Mouse (Mus musculus): Measurements from ENCODE around the gene Parp8. TPM values are rescaled to one million over a fixed set of nuclear protein-coding genes. Genes with fewer than 3 reads are reported as not detected.

Parp8 gene
- polyA plus RNA-seq, 1 experiment from 2014 or later: 16.2 TPM

- Histone ChIP-seq H3K4me3 (ENCODE audit: inconsistent target) (no peak overlapping the region), H3K36me3 (ENCODE audit: inconsistent target) (no peaks in the 10 kb centered on the region; the same call in 1 of the 2 replicates), H3K79me2 (ENCODE audit: inconsistent target) (peaks cover 87% of the 10 kb centered on the region), H3K27ac (no peak overlapping the region)
- 98% methylated on average over 3 of the region's 3 CpGs for WGBS (ENCODE audit: missing documents)
Measured at GRCm38 (mm10) chr13:117000493-117000892, 24.8 kb downstream of the Parp8 start.

GRCm38 (mm10) chr13:116991560-116991959 lies 33.8 kb downstream of the Parp8 start:
- 83% methylated on average over 7 of the region's 7 CpGs for WGBS (ENCODE audit: missing documents)
- no peaks in the 10 kb centered on the region for H3K36me3 ChIP-seq (ENCODE audit: inconsistent target)
- H3K79me2 ChIP-seq (ENCODE audit: inconsistent target): peaks cover 84% of the 10 kb centered on the region; the same call in 1 of the 2 replicates
- H3K27ac ChIP-seq: no peak overlapping the region
- H3K4me3 ChIP-seq (ENCODE audit: inconsistent target): no peak overlapping the region

GRCm38 (mm10) chr13:116990327-116990726 lies 35.0 kb downstream of the Parp8 start:
- Histone ChIP-seq H3K36me3 (ENCODE audit: inconsistent target) (no peaks in the 10 kb centered on the region), H3K27ac (no peak overlapping the region), H3K4me3 (ENCODE audit: inconsistent target) (no peak overlapping the region), H3K79me2 (ENCODE audit: inconsistent target) (peaks cover 91% of the 10 kb centered on the region)
- WGBS (ENCODE audit: missing documents): 84% methylated on average over 4 of the region's 4 CpGs

- no peaks in the 10 kb centered on the region for H3K36me3 ChIP-seq (ENCODE audit: inconsistent target)
- H3K27ac ChIP-seq: no peak overlapping the region
- WGBS (ENCODE audit: missing documents): 94% methylated on average over 2 of the region's 2 CpGs
- peaks cover 86% of the 10 kb centered on the region for H3K79me2 ChIP-seq (ENCODE audit: inconsistent target)
- no peak overlapping the region for H3K4me3 ChIP-seq (ENCODE audit: inconsistent target)
Measured at GRCm38 (mm10) chr13:116988706-116989105, 36.6 kb downstream of the Parp8 start.

- Histone ChIP-seq H3K36me3 (ENCODE audit: inconsistent target) (no peaks in the 10 kb centered on the region), H3K79me2 (ENCODE audit: inconsistent target) (peaks cover 86% of the 10 kb centered on the region), H3K4me3 (ENCODE audit: inconsistent target) (no peak overlapping the region), H3K27ac (no peak overlapping the region)
- 91% methylated on average over 7 of the region's 7 CpGs for WGBS (ENCODE audit: missing documents)
Measured at GRCm38 (mm10) chr13:116988208-116988607, 37.1 kb downstream of the Parp8 start.

GRCm38 (mm10) chr13:116987284-116987683 lies 38.1 kb downstream of the Parp8 start:
- H3K36me3 ChIP-seq (ENCODE audit: inconsistent target): no peaks in the 10 kb centered on the region
- H3K79me2 ChIP-seq (ENCODE audit: inconsistent target): peaks cover 86% of the 10 kb centered on the region
- no peak overlapping the region for H3K4me3 ChIP-seq (ENCODE audit: inconsistent target)
- H3K27ac ChIP-seq: no peak overlapping the region
- WGBS (ENCODE audit: missing documents): 34% methylated on average over 3 of the region's 3 CpGs

GRCm38 (mm10) chr13:116986658-116987057 lies 38.7 kb downstream of the Parp8 start:
- H3K27ac ChIP-seq: no peak overlapping the region
- WGBS (ENCODE audit: missing documents): 83% methylated on average over 7 of the region's 7 CpGs
- H3K4me3 ChIP-seq (ENCODE audit: inconsistent target): no peak overlapping the region
- H3K79me2 ChIP-seq (ENCODE audit: inconsistent target): peaks cover 86% of the 10 kb centered on the region
- H3K36me3 ChIP-seq (ENCODE audit: inconsistent target): no peaks in the 10 kb centered on the region

GRCm38 (mm10) chr13:116974081-116974860 lies 51.1 kb downstream of the Parp8 start:
- WGBS (ENCODE audit: missing documents): 89% methylated on average over 7 of the region's 7 CpGs
- Histone ChIP-seq H3K79me2 (ENCODE audit: inconsistent target) (peaks cover 85% of the 10 kb centered on the region), H3K4me3 (ENCODE audit: inconsistent target) (no peak overlapping the region), H3K27ac (no peak overlapping the region), H3K36me3 (ENCODE audit: inconsistent target) (no peaks in the 10 kb centered on the region)

- Histone ChIP-seq H3K4me3 (ENCODE audit: inconsistent target) (no peak overlapping the region), H3K36me3 (ENCODE audit: inconsistent target) (no peaks in the 10 kb centered on the region), H3K27ac (no peak overlapping the region), H3K79me2 (ENCODE audit: inconsistent target) (peaks cover 85% of the 10 kb centered on the region; the same call in 1 of the 2 replicates)
- WGBS (ENCODE audit: missing documents): 73% methylated on average over 7 of the region's 7 CpGs
Measured at GRCm38 (mm10) chr13:116973491-116973890, 51.8 kb downstream of the Parp8 start.

- H3K27ac ChIP-seq: no peak overlapping the region
- no peak overlapping the region for H3K4me3 ChIP-seq (ENCODE audit: inconsistent target)
- H3K36me3 ChIP-seq (ENCODE audit: inconsistent target): no peaks in the 10 kb centered on the region
- 18% methylated on average over 6 of the region's 7 CpGs for WGBS (ENCODE audit: missing documents)
- peaks cover 92% of the 10 kb centered on the region; the same call in 1 of the 2 replicates for H3K79me2 ChIP-seq (ENCODE audit: inconsistent target)
Measured at GRCm38 (mm10) chr13:116972036-116972611, 53.2 kb downstream of the Parp8 start.

- H3K4me3 ChIP-seq (ENCODE audit: inconsistent target): no peak overlapping the region
- H3K27ac ChIP-seq: no peak overlapping the region
- peaks cover 90% of the 10 kb centered on the region; the same call in 1 of the 2 replicates for H3K79me2 ChIP-seq (ENCODE audit: inconsistent target)
- no peaks in the 10 kb centered on the region for H3K36me3 ChIP-seq (ENCODE audit: inconsistent target)
- WGBS (ENCODE audit: missing documents): 94% methylated on average over 11 of the region's 11 CpGs
Measured at GRCm38 (mm10) chr13:116970706-116971428, 54.5 kb downstream of the Parp8 start.

GRCm38 (mm10) chr13:116969650-116970049 lies 55.7 kb downstream of the Parp8 start:
- Histone ChIP-seq H3K27ac (no peak overlapping the region), H3K36me3 (ENCODE audit: inconsistent target) (no peaks in the 10 kb centered on the region), H3K79me2 (ENCODE audit: inconsistent target) (peaks cover 90% of the 10 kb centered on the region; the same call in 1 of the 2 replicates), H3K4me3 (ENCODE audit: inconsistent target) (no peak overlapping the region)
- WGBS (ENCODE audit: missing documents): 79% methylated on average over 1 of the region's 1 CpGs

GRCm38 (mm10) chr13:116968906-116969305 lies 56.4 kb downstream of the Parp8 start:
- Histone ChIP-seq H3K79me2 (ENCODE audit: inconsistent target) (peaks cover 88% of the 10 kb centered on the region; the same call in 1 of the 2 replicates), H3K27ac (no peak overlapping the region), H3K36me3 (ENCODE audit: inconsistent target) (no peaks in the 10 kb centered on the region), H3K4me3 (ENCODE audit: inconsistent target) (no peak overlapping the region)
- 92% methylated on average over 4 of the region's 4 CpGs for WGBS (ENCODE audit: missing documents)

- H3K27ac ChIP-seq: no peak overlapping the region
- peaks cover 92% of the 10 kb centered on the region for H3K79me2 ChIP-seq (ENCODE audit: inconsistent target)
- no peaks in the 10 kb centered on the region for H3K36me3 ChIP-seq (ENCODE audit: inconsistent target)
- WGBS (ENCODE audit: missing documents): 100% methylated on average over 3 of the region's 3 CpGs
- H3K4me3 ChIP-seq (ENCODE audit: inconsistent target): no peak overlapping the region
Measured at GRCm38 (mm10) chr13:116967459-116967858, 57.9 kb downstream of the Parp8 start.

All from macrophage (primary cell).